Mouse (Mus musculus) heart, postnatal 0 days (tissue): ENCODE measurements around the gene Atp13a3. TPM values are rescaled to one million over a fixed set of nuclear protein-coding genes. Genes with fewer than 3 reads are reported as not detected.

Experiments used
- ATAC-seq: fragments of 200-750 bp; cut with Nextera tagmentation; 2 replicates; pipeline ENCODE4 v1.8.0; 2017; ENCODE audit warnings: low read depth, moderate number of reproducible peaks, moderate library complexity; ENCODE audit not compliant: insufficient read depth
- DNase-seq: peaks from one replicate; pipeline ENCODE4 v3.0.0-alpha.2; 2016; ENCODE audit warnings: low spot score
- H3K27ac ChIP-seq: fragments of 300-500 bp; sonication (generic); 2 replicates; pipeline ENCODE4 v1.5.1; 2014; ENCODE audit warnings: low read depth, mild to moderate bottlenecking
- H3K27me3 ChIP-seq: fragments of 300-500 bp; sonication (generic); 2 replicates; pipeline ENCODE4 v1.6.1; 2014; ENCODE audit warnings: low read length, mixed read lengths; ENCODE audit not compliant: control insufficient read depth, insufficient read depth
- H3K36me3 ChIP-seq: fragments of 300-500 bp; sonication (generic); replicated peaks from 2 replicates; pipeline ENCODE4 v1.6.1; 2014; ENCODE audit warnings: low read length, mixed read lengths; ENCODE audit not compliant: control insufficient read depth, insufficient read depth
- H3K4me1 ChIP-seq: fragments of 300-500 bp; sonication (generic); 2 replicates; pipeline ENCODE4 v1.6.1; 2014; ENCODE audit warnings: antibody characterized with exemption; ENCODE audit not compliant: control insufficient read depth, insufficient read depth
- H3K4me2 ChIP-seq: fragments of 300-500 bp; sonication (generic); 2 replicates; pipeline ENCODE4 v1.6.1; 2014; ENCODE audit warnings: low read depth, mild to moderate bottlenecking, low read length, moderate library complexity
- H3K4me3 ChIP-seq: fragments of 300-500 bp; sonication (generic); 2 replicates; pipeline ENCODE4 v1.5.1; 2014; ENCODE audit warnings: low read depth, low read length
- H3K9ac ChIP-seq: fragments of 300-500 bp; sonication (generic); replicated peaks from 2 replicates; pipeline ENCODE4 v1.6.1; 2014; ENCODE audit warnings: low read depth, low read length, mixed read lengths
- H3K9me3 ChIP-seq: fragments of 300-500 bp; sonication (generic); replicated peaks from 2 replicates; pipeline ENCODE4 v1.6.1; 2016; ENCODE audit warnings: low read length; ENCODE audit not compliant: control insufficient read depth
- CTCF ChIP-seq: IDR thresholded peaks from 2 replicates; pipeline ENCODE4 v1.5.1; 2016; ENCODE audit warnings: antibody characterized with exemption, control low read depth, low read depth
- EP300 ChIP-seq: IDR thresholded peaks from 2 replicates; pipeline ENCODE4 v1.6.1; 2016; ENCODE audit warnings: antibody characterized with exemption, low read depth
- WGBS: fragments of 180-500 bp; shearing (Covaris S2); extraction: QIAGEN DNeasy Blood & Tissue Kit; methylation state at CpG from one replicate; pipeline ENCODE4 v1.1.7; 2014; 5-methylcytosine and 5-hydroxymethylcytosine counted together
- polyA plus RNA-seq: library from polyadenylated mRNA; unstranded; fragments of >200 nt; fragmentation: Nextera tagmentation; extraction: Ambion mirVana; gene quantifications from 2 replicates; pipeline ENCODE4 v1.2.1, GENCODE M21; 2015
- total RNA-seq: library from RNA; depleted of rRNA; stranded (reverse); fragments of >200 nt; gene quantifications from 2 replicates; pipeline ENCODE4 v1.2.3, GENCODE M21; 2014; ENCODE audit warnings: low replicate concordance

Atp13a3 gene
- total and polyA plus RNA-seq, 2 experiments from 2014 or later: 4.5 to 27.1 TPM

DNA sequence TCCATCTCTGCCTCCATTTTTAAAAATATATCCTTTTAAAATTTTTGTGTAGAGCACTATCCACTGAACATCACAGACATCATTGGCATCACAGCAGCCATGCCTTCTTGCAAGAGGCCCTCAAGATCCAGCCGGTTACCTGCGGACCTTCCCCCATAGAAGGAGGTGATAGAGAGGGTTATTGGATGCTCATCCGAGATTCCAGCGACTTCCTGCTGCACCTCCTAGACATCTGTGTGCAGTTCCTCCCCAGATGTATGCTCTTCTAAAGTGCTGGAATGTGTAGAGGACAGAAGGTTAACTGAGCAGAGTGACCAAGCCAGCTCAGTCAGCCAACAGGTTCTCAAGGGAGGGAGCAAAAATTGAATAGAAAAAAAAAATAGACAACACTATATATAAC lies 21.7 kb upstream of the Atp13a3 start:
- Histone ChIP-seq H3K4me1 (no peaks in the 10 kb centered on the region), H3K27ac (no peak overlapping the region), H3K27me3 (no peaks in the 10 kb centered on the region), H3K36me3 (no peaks in the 10 kb centered on the region), H3K4me2 (no peak overlapping the region), H3K9ac (no peak overlapping the region), H3K4me3 (no peak overlapping the region), H3K9me3 (no peaks in the 10 kb centered on the region)
- DNase-seq: no peak
- WGBS: 66% methylated on average over 4 of the region's 4 CpGs
- ATAC-seq: no peak
- TF ChIP-seq CTCF (no peak), EP300 (no peak)

DNA sequence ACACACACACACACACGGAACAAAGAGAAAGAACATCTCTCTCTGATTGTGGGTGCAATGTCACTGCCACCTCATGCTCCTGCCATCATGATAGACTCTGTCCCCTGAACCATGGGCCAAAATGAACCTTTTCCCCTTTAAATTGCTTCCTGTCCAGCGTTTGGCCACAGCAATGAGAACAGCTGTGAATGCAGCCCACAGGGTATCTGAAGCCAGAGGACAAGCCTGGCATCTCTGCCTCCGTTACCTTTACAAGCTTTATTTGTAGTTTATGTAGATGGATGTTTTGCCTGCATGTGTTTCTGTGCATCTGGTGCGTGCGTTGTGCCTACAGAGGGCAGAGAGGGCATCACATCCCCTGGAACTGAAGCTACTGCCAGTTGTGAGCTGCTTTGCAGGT lies 21.2 kb upstream of the Atp13a3 start:
- WGBS: 78% methylated on average over 5 of the region's 5 CpGs
- no peak for DNase-seq

DNA sequence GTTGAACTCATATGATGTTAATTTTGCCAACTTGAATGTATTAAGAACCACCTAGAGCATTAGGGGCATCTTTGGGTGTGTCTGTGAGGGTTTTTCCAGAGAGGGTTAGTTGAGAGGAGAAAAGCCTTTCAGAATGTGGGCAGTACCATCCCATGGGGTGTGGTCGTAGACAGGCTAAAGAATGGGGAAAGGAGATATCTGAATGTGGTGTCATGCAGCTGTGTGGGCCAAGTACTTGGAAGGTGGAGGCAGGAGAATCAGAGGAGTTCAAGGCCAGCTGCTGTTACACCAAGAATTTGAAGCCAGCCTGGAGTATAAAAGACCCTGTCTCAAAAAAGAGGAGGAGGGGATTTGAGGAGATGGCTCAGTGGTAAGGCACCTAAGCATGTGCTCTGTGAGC lies 20.2 kb upstream of the Atp13a3 start:
- H3K4me2 ChIP-seq: no peak overlapping the region
- no peak overlapping the region for H3K4me3 ChIP-seq
- 52% methylated on average over 1 of the region's 1 CpGs for WGBS
- no peaks in the 10 kb centered on the region for H3K27me3 ChIP-seq
- no peak for ATAC-seq
- no peak for DNase-seq
- no peaks in the 10 kb centered on the region for H3K36me3 ChIP-seq
- H3K27ac ChIP-seq: no peak overlapping the region
- H3K9me3 ChIP-seq: no peaks in the 10 kb centered on the region
- no peak for TF ChIP-seq EP300
- no peak for TF ChIP-seq CTCF
- H3K4me1 ChIP-seq: no peaks in the 10 kb centered on the region
- no peak overlapping the region for H3K9ac ChIP-seq

More for the DNA sequence above, 21.2 kb upstream of the Atp13a3 start:
- H3K4me1 ChIP-seq: no peaks in the 10 kb centered on the region
- no peak overlapping the region for H3K4me2 ChIP-seq
- no peak overlapping the region for H3K4me3 ChIP-seq
- H3K36me3 ChIP-seq: no peaks in the 10 kb centered on the region
- no peak for ATAC-seq
- TF ChIP-seq EP300 (no peak), CTCF (no peak)
- no peaks in the 10 kb centered on the region for H3K9me3 ChIP-seq
- H3K9ac ChIP-seq: no peak overlapping the region
- H3K27me3 ChIP-seq: no peaks in the 10 kb centered on the region
- H3K27ac ChIP-seq: no peak overlapping the region

DNA sequence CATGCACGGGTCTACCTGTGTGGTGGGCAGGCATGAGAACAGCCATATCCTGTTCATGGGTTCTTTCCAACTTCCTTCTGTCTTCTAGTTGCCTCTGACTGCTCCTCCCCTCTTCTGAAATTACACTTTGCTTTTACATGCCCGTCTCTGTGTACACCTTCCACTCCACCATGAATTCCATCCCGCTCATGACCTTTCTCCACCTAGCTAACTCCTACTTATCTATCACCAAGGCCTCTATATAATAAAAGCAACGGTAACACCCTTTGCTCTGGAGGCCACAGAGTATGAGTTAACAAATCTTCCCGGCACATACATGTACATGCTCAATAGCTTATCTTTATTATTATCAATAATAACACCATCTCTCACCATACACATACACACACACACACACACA lies 18.3 kb upstream of the Atp13a3 start:
- Histone ChIP-seq H3K9ac (no peak overlapping the region), H3K27ac (no peak overlapping the region), H3K4me3 (no peak overlapping the region), H3K27me3 (no peaks in the 10 kb centered on the region), H3K9me3 (no peaks in the 10 kb centered on the region), H3K4me1 (no peaks in the 10 kb centered on the region), H3K4me2 (no peak overlapping the region), H3K36me3 (no peaks in the 10 kb centered on the region)
- TF ChIP-seq EP300: no peak
- no peak for TF ChIP-seq CTCF
- 56% methylated on average over 5 of the region's 5 CpGs for WGBS
- DNase-seq (no peak), ATAC-seq (no peak)

DNA sequence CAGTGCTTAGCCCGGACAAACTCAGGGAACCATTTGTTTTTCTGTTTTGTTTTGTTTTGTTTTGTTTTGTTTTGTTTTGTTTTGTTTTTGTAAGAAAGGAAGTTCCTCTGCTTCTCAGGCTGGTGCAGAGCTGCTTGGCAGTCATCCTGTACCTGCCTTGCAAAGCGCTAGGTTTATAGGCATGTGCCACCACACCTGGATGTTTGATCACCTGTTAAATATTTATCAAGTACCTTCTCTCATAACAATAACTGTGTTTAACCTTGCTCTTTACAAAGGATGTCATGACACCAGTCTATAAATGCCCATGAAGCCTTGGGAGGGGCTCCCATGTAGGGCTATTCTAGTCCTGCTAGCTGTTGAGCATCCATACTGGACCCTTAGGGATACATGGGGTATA lies 10.9 kb upstream of the Atp13a3 start:
- TF ChIP-seq CTCF: no peak
- TF ChIP-seq EP300: no peak
- Histone ChIP-seq H3K4me3 (no peak overlapping the region), H3K27me3 (no peaks in the 10 kb centered on the region), H3K36me3 (no peaks in the 10 kb centered on the region), H3K27ac (no peak overlapping the region), H3K9ac (no peak overlapping the region), H3K9me3 (no peaks in the 10 kb centered on the region), H3K4me1 (no peaks in the 10 kb centered on the region), H3K4me2 (no peak overlapping the region)
- no peak for DNase-seq
- whole genome bisulfite sequencing: 80% methylated on average over 2 of the region's 2 CpGs
- no peak for ATAC-seq

DNA sequence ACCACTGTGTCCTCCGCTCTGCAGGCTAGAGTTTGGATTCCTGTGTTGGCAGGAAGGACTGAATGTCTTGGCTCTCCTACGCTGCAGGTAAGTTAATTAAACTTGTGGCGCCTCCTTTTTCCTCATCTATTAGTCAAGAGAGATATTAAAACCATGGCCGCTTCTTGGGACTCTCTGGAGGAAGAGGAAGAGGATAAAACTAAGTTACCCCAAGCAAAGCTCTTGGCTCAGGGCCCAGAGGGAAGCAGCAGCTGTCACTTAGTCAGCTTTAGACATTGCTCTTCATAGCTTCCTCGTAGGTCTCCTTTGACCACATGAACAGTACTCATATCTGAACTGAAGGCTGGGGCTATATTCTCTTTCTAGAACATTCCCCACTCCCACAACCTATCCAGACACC lies 10.5 kb upstream of the Atp13a3 start:
- H3K9me3 ChIP-seq: no peaks in the 10 kb centered on the region
- H3K27ac ChIP-seq: no peak overlapping the region
- no peak overlapping the region for H3K4me3 ChIP-seq
- H3K4me1 ChIP-seq: no peaks in the 10 kb centered on the region
- no peaks in the 10 kb centered on the region for H3K36me3 ChIP-seq
- no peak overlapping the region for H3K4me2 ChIP-seq
- no peak overlapping the region for H3K9ac ChIP-seq
- WGBS: 65% methylated on average over 5 of the region's 5 CpGs
- no peaks in the 10 kb centered on the region for H3K27me3 ChIP-seq
- no peak for ATAC-seq
- DNase-seq: no peak
- TF ChIP-seq EP300 (no peak), CTCF (no peak)
